Mouse (Mus musculus) limb, embryonic 10.5 days (tissue): ENCODE data around the gene Iqcf1. TPM values are rescaled to one million over a fixed set of nuclear protein-coding genes. Genes with fewer than 3 reads are reported as not detected.
A peak's percentile ranks its signal among the peaks of the same experiment; 100 is the strongest.

Experiments used
- DNase-seq: peaks from one replicate; pipeline ENCODE4 v3.0.0-alpha.2; 2017; ENCODE audit warnings: low spot score
- H3K27ac ChIP-seq: fragments of 300-500 bp; sonication (generic); 2 replicates; pipeline ENCODE4 v1.5.1; 2016; ENCODE audit warnings: mild to moderate bottlenecking
- H3K27me3 ChIP-seq: fragments of 300-500 bp; sonication (generic); 2 replicates; pipeline ENCODE4 v1.6.1; 2016; ENCODE audit warnings: low read depth, mild to moderate bottlenecking; ENCODE audit not compliant: poor library complexity, severe bottlenecking
- H3K36me3 ChIP-seq: fragments of 300-500 bp; sonication (generic); 2 replicates; pipeline ENCODE4 v1.6.1; 2016; ENCODE audit warnings: mild to moderate bottlenecking, moderate library complexity
- H3K4me1 ChIP-seq: fragments of 300-500 bp; sonication (generic); 2 replicates; pipeline ENCODE4 v1.6.1; 2016
- H3K4me3 ChIP-seq: fragments of 300-500 bp; sonication (generic); 2 replicates; pipeline ENCODE4 v1.5.1; 2016; ENCODE audit warnings: mild to moderate bottlenecking, moderate library complexity
- H3K9me3 ChIP-seq: fragments of 300-500 bp; sonication (generic); replicated peaks from 2 replicates; pipeline ENCODE4 v1.6.1; 2016; ENCODE audit warnings: mild to moderate bottlenecking
- WGBS: fragments of 180-500 bp; shearing (Covaris S2); methylation state at CpG from one replicate; pipeline ENCODE4 v1.1.7; 2016; 5-methylcytosine and 5-hydroxymethylcytosine counted together
- polyA plus RNA-seq: library from polyadenylated mRNA; unstranded; fragments of >200 nt; fragmentation: Nextera tagmentation; extraction: Ambion mirVana; gene quantifications from 2 replicates; pipeline ENCODE4 v1.2.1, GENCODE M21; 2016

The Iqcf1 gene
- polyA plus RNA-seq, 1 experiment from 2014 or later, result not detected

- peaks cover 13% of the 10 kb centered on the region for H3K27me3 ChIP-seq
- no peak overlapping the region; the same call in 1 of the 2 replicates for H3K27ac ChIP-seq
- no peak overlapping the region for H3K4me3 ChIP-seq
- WGBS, result 85% methylated on average over 15 of the region's 15 CpGs
- no peak for DNase-seq
- H3K36me3 ChIP-seq, result peaks cover 92% of the 10 kb centered on the region
- peaks cover 84% of the 10 kb centered on the region for H3K4me1 ChIP-seq
- no peaks in the 10 kb centered on the region for H3K9me3 ChIP-seq
These were observed 39.8 kb upstream of the Iqcf1 start for GRCm38 (mm10) chr9:106459946-106460345.

DNA sequence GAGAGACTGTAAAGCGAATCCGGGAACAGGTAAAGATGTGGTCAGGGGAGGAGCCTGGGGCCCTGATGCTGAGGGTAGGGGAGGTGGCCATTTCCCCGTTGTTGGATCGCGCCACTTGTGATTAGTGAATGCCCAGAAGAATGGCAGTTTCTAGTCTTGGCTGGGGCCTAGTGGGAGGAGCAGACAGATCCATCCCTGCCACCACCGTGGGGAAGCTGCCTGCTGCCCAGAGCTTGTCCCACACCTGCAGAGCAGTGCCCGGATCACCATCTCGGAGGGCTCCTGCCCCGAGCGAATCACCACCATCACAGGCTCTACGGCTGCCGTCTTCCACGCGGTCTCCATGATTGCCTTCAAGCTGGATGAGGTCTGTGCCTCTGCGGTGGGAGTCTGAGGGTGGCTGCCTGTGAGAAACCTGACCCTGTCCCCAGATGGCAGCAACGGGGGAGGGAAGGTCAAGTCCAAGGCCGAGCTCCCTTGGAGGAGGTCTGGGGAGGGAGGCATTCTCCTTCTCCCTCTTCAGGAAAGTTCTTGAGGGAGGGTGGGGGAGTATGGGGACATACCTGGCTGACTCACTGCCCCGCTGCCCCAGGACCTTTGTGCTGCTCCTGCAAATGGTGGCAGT, 39.3 kb upstream of the Iqcf1 start:
- no peak overlapping the region for H3K4me3 ChIP-seq
- no peak for DNase-seq
- H3K4me1 ChIP-seq, result peaks cover 84% of the 10 kb centered on the region
- peaks cover 95% of the 10 kb centered on the region for H3K36me3 ChIP-seq
- no peaks in the 10 kb centered on the region for H3K9me3 ChIP-seq
- WGBS, result 80% methylated on average over 18 of the region's 18 CpGs
- H3K27me3 ChIP-seq, result peaks cover 18% of the 10 kb centered on the region
- H3K27ac ChIP-seq, result peak overlapping the region; percentile 1; the same call in 1 of the 2 replicates

DNA sequence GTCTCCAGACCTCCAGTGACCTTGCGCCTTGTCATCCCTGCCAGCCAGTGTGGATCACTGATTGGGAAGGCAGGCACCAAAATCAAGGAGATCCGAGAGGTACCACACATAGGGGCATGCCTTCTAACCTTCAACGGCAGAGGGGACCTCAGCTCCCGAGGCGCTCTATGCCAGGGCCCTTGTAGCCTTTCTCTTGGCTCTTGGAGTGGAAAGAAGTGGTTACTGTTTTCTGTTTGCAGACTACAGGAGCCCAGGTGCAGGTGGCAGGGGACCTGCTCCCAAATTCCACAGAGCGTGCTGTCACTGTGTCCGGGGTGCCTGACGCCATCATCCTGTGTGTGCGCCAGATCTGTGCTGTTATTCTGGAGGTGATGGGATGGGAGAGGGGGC, 38.7 kb upstream of the Iqcf1 start:
- Histone ChIP-seq H3K27ac (0 out of 2 replicates have a peak overlapping the region, but pooled peaks have one; percentile 1), H3K9me3 (no peaks in the 10 kb centered on the region), H3K4me1 (peaks cover 84% of the 10 kb centered on the region), H3K4me3 (no peak overlapping the region), H3K36me3 (peaks cover 96% of the 10 kb centered on the region), H3K27me3 (peaks cover 23% of the 10 kb centered on the region)
- no peak for DNase-seq
- WGBS, result 93% methylated on average over 9 of the region's 9 CpGs

GRCm38 (mm10) chr9:106461641-106462429, 37.9 kb upstream of the Iqcf1 start:
- H3K27ac ChIP-seq, result no peak overlapping the region
- H3K9me3 ChIP-seq, result no peaks in the 10 kb centered on the region
- H3K4me1 ChIP-seq, result peaks cover 77% of the 10 kb centered on the region
- 90% methylated on average over 16 of the region's 16 CpGs for WGBS
- H3K36me3 ChIP-seq, result peaks cover 88% of the 10 kb centered on the region
- H3K27me3 ChIP-seq, result peaks cover 25% of the 10 kb centered on the region
- no peak overlapping the region; the same call in 1 of the 2 replicates for H3K4me3 ChIP-seq
- DNase-seq, result no peak

GRCm38 (mm10) chr9:106462430-106462800, 37.4 kb upstream of the Iqcf1 start:
- no peaks in the 10 kb centered on the region for H3K9me3 ChIP-seq
- DNase-seq, result no peak
- peaks cover 82% of the 10 kb centered on the region for H3K36me3 ChIP-seq
- no peak overlapping the region for H3K27ac ChIP-seq
- peaks cover 71% of the 10 kb centered on the region for H3K4me1 ChIP-seq
- H3K4me3 ChIP-seq, result no peak overlapping the region; the same call in 1 of the 2 replicates
- H3K27me3 ChIP-seq, result peaks cover 25% of the 10 kb centered on the region
- 95% methylated on average over 12 of the region's 12 CpGs for WGBS

DNA sequence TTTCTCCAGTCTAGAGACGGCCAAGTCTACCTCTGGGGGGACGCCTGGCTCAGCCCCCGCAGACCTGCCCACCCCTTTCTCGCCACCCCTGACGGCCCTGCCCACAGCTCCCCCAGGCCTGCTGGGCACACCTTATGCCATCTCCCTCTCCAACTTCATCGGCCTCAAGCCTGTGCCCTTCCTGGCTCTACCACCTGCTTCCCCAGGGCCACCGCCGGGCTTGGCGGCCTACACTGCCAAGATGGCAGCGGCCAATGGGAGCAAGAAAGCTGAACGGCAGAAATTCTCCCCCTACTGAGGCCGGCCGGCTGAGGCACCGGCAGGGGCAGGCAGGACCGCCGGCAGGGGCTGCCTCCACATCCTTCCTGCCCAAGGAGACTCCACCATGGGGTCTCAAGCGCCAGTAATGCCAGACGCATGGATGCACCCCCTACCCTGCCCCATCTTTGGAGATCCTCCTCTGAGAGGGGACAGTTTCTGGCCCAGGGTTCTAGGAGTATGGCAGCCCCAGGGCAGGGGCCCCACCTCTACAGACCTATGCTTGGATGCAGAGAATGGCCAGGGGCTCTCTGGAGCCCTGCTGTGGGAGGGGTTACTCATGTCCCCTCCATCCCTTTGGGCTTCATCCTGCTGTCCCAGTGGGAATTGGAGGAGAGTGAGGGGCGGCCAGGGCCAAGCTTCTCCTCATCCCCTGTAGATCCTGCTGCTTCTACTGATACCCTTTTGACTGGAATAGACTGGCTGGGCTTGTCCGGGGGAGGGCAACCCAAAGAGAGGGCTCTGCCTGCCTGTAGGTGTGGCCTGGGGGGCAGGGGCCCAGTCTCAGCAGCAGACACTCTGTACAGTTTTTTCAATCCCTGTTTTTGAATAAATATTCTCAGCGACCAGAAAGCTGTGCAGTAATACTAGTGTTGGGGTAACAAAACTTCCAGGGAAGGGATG, 36.4 kb upstream of the Iqcf1 start:
- no peak overlapping the region for H3K4me3 ChIP-seq
- WGBS, result 87% methylated on average over 21 of the region's 21 CpGs
- peaks cover 61% of the 10 kb centered on the region for H3K4me1 ChIP-seq
- no peaks in the 10 kb centered on the region for H3K9me3 ChIP-seq
- DNase-seq, result no peak
- H3K36me3 ChIP-seq, result peaks cover 72% of the 10 kb centered on the region
- peaks cover 25% of the 10 kb centered on the region for H3K27me3 ChIP-seq
- H3K27ac ChIP-seq, result no peak overlapping the region

GRCm38 (mm10) chr9:106464751-106465541, 34.8 kb upstream of the Iqcf1 start:
- 1% methylated on average over 99 of the region's 99 CpGs for WGBS
- Histone ChIP-seq H3K27ac (peak overlapping the region; percentile 88), H3K36me3 (peaks cover 57% of the 10 kb centered on the region)

GRCm38 (mm10) chr9:106465571-106466200, 34.1 kb upstream of the Iqcf1 start, which contains the start of gene Gpr62:
Gpr62 (minus strand) TSS chr9:106465938.
- Histone ChIP-seq H3K4me3 (peak within 1 kb of the TSS; percentile 68), H3K27ac (peak within 1 kb of the TSS; percentile 88), H3K36me3 (peaks cover 49% of the 10 kb centered on the region), H3K27me3 (peaks cover 25% of the 10 kb centered on the region), H3K9me3 (no peaks in the 10 kb centered on the region), H3K4me1 (peaks cover 43% of the 10 kb centered on the region)
- 34% methylated on average over 26 of the region's 26 CpGs for WGBS
- DNase-seq, result no peak

More at GRCm38 (mm10) chr9:106464751-106465541, 34.8 kb upstream of the Iqcf1 start:
- no peaks in the 10 kb centered on the region for H3K9me3 ChIP-seq
- peak overlapping the region; percentile 68 for H3K4me3 ChIP-seq
- DNase-seq, result peak; percentile 81
- peaks cover 25% of the 10 kb centered on the region for H3K27me3 ChIP-seq
- peaks cover 51% of the 10 kb centered on the region for H3K4me1 ChIP-seq

DNA sequence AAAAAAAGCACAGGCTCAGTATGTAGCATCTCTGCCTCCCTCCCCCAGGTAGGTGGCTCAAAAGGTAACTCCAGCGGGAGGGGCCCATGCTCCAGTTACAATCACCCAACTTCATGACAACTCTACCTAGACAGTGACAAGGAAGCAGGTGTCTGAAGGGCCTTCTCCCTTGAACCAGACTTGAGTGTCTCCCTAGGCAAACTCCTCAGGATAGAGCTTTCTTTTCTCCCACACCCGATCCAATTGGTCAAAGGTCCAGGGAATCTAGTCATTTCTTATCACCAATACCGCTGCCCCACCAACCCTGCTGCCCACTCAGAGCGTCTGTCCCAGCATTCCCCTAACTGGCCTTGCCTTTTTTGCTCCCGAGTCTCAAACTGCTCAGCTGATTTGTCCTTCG, 33.0 kb upstream of the Iqcf1 start:
- Histone ChIP-seq H3K36me3 (peaks cover 39% of the 10 kb centered on the region), H3K27ac (no peak overlapping the region), H3K4me1 (peaks cover 42% of the 10 kb centered on the region), H3K4me3 (no peak overlapping the region), H3K9me3 (no peaks in the 10 kb centered on the region), H3K27me3 (peaks cover 34% of the 10 kb centered on the region)
- DNase-seq, result no peak
- WGBS, result 91% methylated on average over 6 of the region's 6 CpGs

GRCm38 (mm10) chr9:106467746-106468145, 32.0 kb upstream of the Iqcf1 start:
- no peaks in the 10 kb centered on the region for H3K9me3 ChIP-seq
- H3K4me1 ChIP-seq, result peaks cover 48% of the 10 kb centered on the region
- no peak overlapping the region for H3K27ac ChIP-seq
- H3K4me3 ChIP-seq, result no peak overlapping the region
- no peak for DNase-seq
- H3K27me3 ChIP-seq, result peaks cover 34% of the 10 kb centered on the region
- peaks cover 29% of the 10 kb centered on the region for H3K36me3 ChIP-seq
- 93% methylated on average over 7 of the region's 7 CpGs for WGBS

GRCm38 (mm10) chr9:106469317-106469716, 30.4 kb upstream of the Iqcf1 start:
- 74% methylated on average over 6 of the region's 6 CpGs for WGBS
- H3K4me1 ChIP-seq, result peaks cover 46% of the 10 kb centered on the region

More at GRCm38 (mm10) chr9:106469317-106469716, 30.4 kb upstream of the Iqcf1 start:
- no peak for DNase-seq
- Histone ChIP-seq H3K9me3 (no peaks in the 10 kb centered on the region), H3K27ac (no peak overlapping the region), H3K36me3 (peaks cover 13% of the 10 kb centered on the region), H3K27me3 (peaks cover 23% of the 10 kb centered on the region; the same call in 1 of the 2 replicates), H3K4me3 (no peak overlapping the region)
